Mouse (Mus musculus) kidney, postnatal 0 days (tissue): ENCODE results near the gene Wrb. TPM values are rescaled to one million over a fixed set of nuclear protein-coding genes. Genes with fewer than 3 reads are reported as not detected.
A peak's percentile ranks its signal among the peaks of the same experiment; 100 is the strongest.
"Not testable (repeated sequence)": the region's sequence is repeated elsewhere in the genome, so short reads cannot be mapped to it uniquely, and the experiment has no call there.

Experiments
- ATAC-seq: fragments of 200-750 bp; cut with Nextera tagmentation; replicated peaks from 2 replicates; pipeline ENCODE4 v1.8.0; 2017; ENCODE audit warnings: low read depth, moderate number of reproducible peaks, moderate TSS enrichment, moderate library complexity; ENCODE audit not compliant: low FRiP score
- DNase-seq: peaks from one replicate; pipeline ENCODE4 v3.0.0-alpha.2; 2016; ENCODE audit warnings: low spot score
- H3K27ac ChIP-seq: fragments of 300-500 bp; sonication (generic); 2 replicates; pipeline ENCODE4 v1.5.1; 2014; ENCODE audit warnings: mild to moderate bottlenecking
- H3K27me3 ChIP-seq: fragments of 300-500 bp; sonication (generic); 2 replicates; pipeline ENCODE4 v1.6.1; 2014; ENCODE audit warnings: low read length, mixed read lengths; ENCODE audit not compliant: insufficient read depth
- H3K36me3 ChIP-seq: fragments of 300-500 bp; sonication (generic); 2 replicates; pipeline ENCODE4 v1.6.1; 2014; ENCODE audit warnings: low read length, mixed read lengths; ENCODE audit not compliant: insufficient read depth
- H3K4me1 ChIP-seq: fragments of 300-500 bp; sonication (generic); replicated peaks from 2 replicates; pipeline ENCODE4 v1.6.1; 2014; ENCODE audit warnings: antibody characterized with exemption, low read length, mixed read lengths; ENCODE audit not compliant: insufficient read depth
- H3K4me2 ChIP-seq: fragments of 300-500 bp; sonication (generic); 2 replicates; pipeline ENCODE4 v1.6.1; 2014; ENCODE audit warnings: mild to moderate bottlenecking, low read length, moderate library complexity, mixed read lengths
- H3K4me3 ChIP-seq: fragments of 300-500 bp; sonication (generic); replicated peaks from 2 replicates; pipeline ENCODE4 v1.5.1; 2014; ENCODE audit warnings: low read depth, low read length
- H3K9ac ChIP-seq: fragments of 300-500 bp; sonication (generic); 2 replicates; pipeline ENCODE4 v1.6.1; 2014; ENCODE audit warnings: low read depth, low read length
- H3K9me3 ChIP-seq: fragments of 300-500 bp; sonication (generic); replicated peaks from 2 replicates; pipeline ENCODE4 v1.6.1; 2016; ENCODE audit warnings: low read length, inconsistent platforms, mixed read lengths
- CTCF ChIP-seq: IDR thresholded peaks from 2 replicates; pipeline ENCODE4 v1.5.1; 2016; ENCODE audit warnings: antibody characterized with exemption, low read depth, mild to moderate bottlenecking, moderate library complexity
- WGBS: fragments of 180-500 bp; shearing (Covaris S2); extraction: QIAGEN DNeasy Blood & Tissue Kit; methylation state at CpG from one replicate; pipeline ENCODE4 v1.1.7; 2014; 5-methylcytosine and 5-hydroxymethylcytosine counted together
- polyA plus RNA-seq: library from polyadenylated mRNA; unstranded; fragments of >200 nt; fragmentation: Nextera tagmentation; extraction: Ambion mirVana; gene quantifications from 2 replicates; pipeline ENCODE4 v1.2.1, GENCODE M21; 2015

Wrb gene
- polyA plus RNA-seq = 47.8 and 55.9 TPM in 2 replicates

GRCm38 (mm10) chr16:96145110-96145800 is at the start of gene Wrb:
Gene Wrb, plus strand, starts transcription at chr16:96145407.
- Histone ChIP-seq H3K9me3 (no peaks in the 10 kb centered on the region), H3K4me1 (no peaks in the 10 kb centered on the region; the same call in 1 of the 2 replicates), H3K9ac (peak within 1 kb of the TSS; percentile 52), H3K27ac (no peak within 1 kb of the TSS), H3K4me3 (peak within 1 kb of the TSS; percentile 69), H3K36me3 (no peaks in the 10 kb centered on the region), H3K4me2 (peak within 1 kb of the TSS; percentile 73), H3K27me3 (no peaks in the 10 kb centered on the region)
- ATAC-seq (peak; percentile 96), DNase-seq (peak; percentile 100)
- under 1% methylated on average over 66 of the region's 68 CpGs for WGBS
- peak; percentile 96 for TF ChIP-seq CTCF

- Histone ChIP-seq H3K4me2 (no peak overlapping the region), H3K36me3 (no peaks in the 10 kb centered on the region), H3K4me1 (0 out of 2 replicates have a peak, but pooled peaks cover 4% of the 10 kb centered on the region), H3K9me3 (no peaks in the 10 kb centered on the region), H3K27ac (no peak overlapping the region), H3K9ac (no peak overlapping the region), H3K27me3 (no peaks in the 10 kb centered on the region), H3K4me3 (no peak overlapping the region)
- 72% methylated on average over 5 of the region's 5 CpGs for WGBS
- ATAC-seq (no peak), DNase-seq (no peak)
- TF ChIP-seq CTCF = no peak
These were observed 49.2 kb upstream of the Wrb start for GRCm38 (mm10) chr16:96095966-96096365.

GRCm38 (mm10) chr16:96097811-96098210 is 47.4 kb upstream of the Wrb start:
- H3K4me2 ChIP-seq, DNase-seq, H3K9ac ChIP-seq, H3K4me3 ChIP-seq, H3K4me1 ChIP-seq, ATAC-seq, H3K27ac ChIP-seq, H3K27me3 ChIP-seq, H3K9me3 ChIP-seq, H3K36me3 ChIP-seq: not testable (repeated sequence)

GRCm38 (mm10) chr16:96103036-96103435 is 42.2 kb upstream of the Wrb start:
- WGBS = 44% methylated on average over 2 of the region's 2 CpGs

GRCm38 (mm10) chr16:96109673-96110072 is 35.5 kb upstream of the Wrb start:
- no peaks in the 10 kb centered on the region for H3K9me3 ChIP-seq
- no peaks in the 10 kb centered on the region for H3K36me3 ChIP-seq
- H3K27ac ChIP-seq = no peak overlapping the region
- no peak for TF ChIP-seq CTCF
- no peak overlapping the region for H3K4me3 ChIP-seq
- ATAC-seq = no peak
- H3K9ac ChIP-seq = no peak overlapping the region
- DNase-seq = no peak
- H3K4me1 ChIP-seq = no peaks in the 10 kb centered on the region
- H3K27me3 ChIP-seq = no peaks in the 10 kb centered on the region
- H3K4me2 ChIP-seq = no peak overlapping the region
- 40% methylated on average over 4 of the region's 4 CpGs for WGBS

More at GRCm38 (mm10) chr16:96103036-96103435, 42.2 kb upstream of the Wrb start:
- no peaks in the 10 kb centered on the region for H3K4me1 ChIP-seq
- peak; percentile 70 for TF ChIP-seq CTCF
- no peak overlapping the region for H3K4me2 ChIP-seq
- peak; percentile 56 for DNase-seq
- no peak overlapping the region for H3K4me3 ChIP-seq
- no peak overlapping the region for H3K27ac ChIP-seq
- no peak for ATAC-seq
- no peaks in the 10 kb centered on the region for H3K36me3 ChIP-seq
- H3K9me3 ChIP-seq = no peaks in the 10 kb centered on the region
- H3K9ac ChIP-seq = no peak overlapping the region
- H3K27me3 ChIP-seq = no peaks in the 10 kb centered on the region

- H3K27ac ChIP-seq = no peak overlapping the region
- H3K4me3 ChIP-seq = no peak overlapping the region
- no peak for TF ChIP-seq CTCF
- no peak for ATAC-seq
- H3K9me3 ChIP-seq = no peaks in the 10 kb centered on the region
- DNase-seq = no peak
- no peaks in the 10 kb centered on the region for H3K36me3 ChIP-seq
- WGBS = 80% methylated on average over 5 of the region's 5 CpGs
- no peak overlapping the region for H3K4me2 ChIP-seq
- H3K27me3 ChIP-seq = no peaks in the 10 kb centered on the region
- no peaks in the 10 kb centered on the region for H3K4me1 ChIP-seq
- H3K9ac ChIP-seq = no peak overlapping the region
These were observed 34.4 kb upstream of the Wrb start for GRCm38 (mm10) chr16:96110655-96111345.
